In the genomic region with DNA sequence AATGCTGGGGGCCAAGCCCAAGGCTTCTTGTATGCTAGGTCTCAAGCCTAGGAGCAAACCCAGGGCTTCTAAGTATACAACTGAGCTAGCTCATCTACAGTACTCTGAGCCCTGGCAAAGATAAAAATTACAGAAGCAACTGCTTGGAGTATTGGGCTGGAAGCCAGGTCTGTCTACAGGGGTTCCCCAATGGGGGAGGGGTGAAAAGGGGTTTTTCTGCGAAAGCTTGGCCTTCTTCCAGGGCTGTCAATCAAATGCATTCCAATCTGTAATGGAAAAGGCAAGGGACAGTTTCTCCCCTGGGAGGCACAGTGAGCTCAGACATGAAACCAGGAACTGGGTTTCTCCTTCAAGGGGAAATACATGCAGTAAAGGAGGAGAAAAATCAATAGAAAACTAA, we compare ENCODE assay signal across 11 mouse cellular contexts.
DNase-seq lines count a peak whose midpoint lies in the region; ATAC-seq and TF ChIP-seq lines count a peak whose summit lies in the region.
"Had no signal": no experiment of that assay in that cellular context is flagged by ENCODE, and none has a peak within 500 bp of the region (broad histone marks: within the 10 kb centered on the region; RNA-seq: fewer than 3 reads in every experiment).

No protein-coding gene starts in this region.

- TF ChIP-seq CTCF in thymus, adult 2 months (IDR thresholded peaks at IDR 0.05; ENCODE audit: borderline replicate concordance, control insufficient read depth, extremely low read depth, insufficient read depth, low read length, poor library complexity): no peak

- H3K9me3 ChIP-seq in kidney, embryonic 14.5 days (ENCODE audit: control insufficient read depth, low read length): no peaks in the 10 kb centered on the region
- H3K9me3 ChIP-seq: embryonic facial prominence, embryonic 12.5 days; liver, embryonic 12.5 days; stomach, embryonic 15.5 days had no signal

- no peaks in the 10 kb centered on the region for H3K36me3 ChIP-seq in kidney, embryonic 14.5 days (ENCODE audit: control insufficient read depth, insufficient read depth, low read length)
- H3K36me3 ChIP-seq in thymus, adult 2 months (ENCODE audit: control insufficient read depth, insufficient read depth, low read length): no peaks in the 10 kb centered on the region
- H3K36me3 ChIP-seq: embryonic facial prominence, embryonic 12.5 days; liver, embryonic 12.5 days; stomach, embryonic 15.5 days had no signal

- 38% methylated on average over 1 of the region's 1 CpGs for WGBS in kidney, embryonic 14.5 days
- WGBS in thymus, adult 2 months: 68% methylated on average over 1 of the region's 1 CpGs

- ATAC-seq in kidney, embryonic 14.5 days (ENCODE audit: low FRiP score, low TSS enrichment): no peak
- ATAC-seq: liver, embryonic 12.5 days had no signal

- no peak overlapping the region for H3K4me3 ChIP-seq in kidney, embryonic 14.5 days (ENCODE audit: low read length)
- H3K4me3 ChIP-seq in thymus, adult 2 months (ENCODE audit: control insufficient read depth, insufficient read depth, low read length): no peak overlapping the region
- H3K4me3 ChIP-seq: embryonic facial prominence, embryonic 12.5 days; liver, embryonic 12.5 days; stomach, embryonic 15.5 days had no signal

- no peak overlapping the region; the same call in 1 of the 2 replicates for H3K9ac ChIP-seq in kidney, embryonic 14.5 days (ENCODE audit: low read depth, low read length)
- H3K9ac ChIP-seq: embryonic facial prominence, embryonic 12.5 days; stomach, embryonic 15.5 days had no signal

- no peak overlapping the region for H3K4me2 ChIP-seq in kidney, embryonic 14.5 days (replicated peaks; ENCODE audit: low read depth, low read length)
- H3K4me2 ChIP-seq: embryonic facial prominence, embryonic 12.5 days; liver, embryonic 12.5 days; stomach, embryonic 15.5 days had no signal

- no peak for TF ChIP-seq POLR2A in thymus, adult 2 months (IDR thresholded peaks at IDR 0.05; ENCODE audit: control insufficient read depth, extremely low read depth, insufficient read depth, low read length, poor library complexity)

- peak; percentile 37 for DNase-seq in adrenal gland, adult 2 months
- no peak for DNase-seq in adrenal gland, adult 18-20 months (ENCODE audit: low spot score in 2 of 2)
- peak; percentile 57 for DNase-seq in kidney, postnatal 10 days
- peak; percentile 83 for DNase-seq in MEL-GATA-1-ER (ENCODE audit: extremely low read depth, low read depth)
- DNase-seq in heart, postnatal 4 days: peak; percentile 73
- DNase-seq in thymus, adult 2 months: no peak
- no peak for DNase-seq in layer of hippocampus, postnatal 25 days (ENCODE audit: extremely low spot score in 1 of 2, low spot score in 1 of 2)

- H3K27ac ChIP-seq in kidney, embryonic 14.5 days (ENCODE audit: low read depth, low read length): no peak overlapping the region
- no peak overlapping the region for H3K27ac ChIP-seq in thymus, adult 2 months (ENCODE audit: control insufficient read depth, insufficient read depth, low read length)
- H3K27ac ChIP-seq: embryonic facial prominence, embryonic 12.5 days; liver, embryonic 12.5 days; stomach, embryonic 15.5 days had no signal

- no peaks in the 10 kb centered on the region for H3K27me3 ChIP-seq in kidney, embryonic 14.5 days (ENCODE audit: control insufficient read depth, insufficient read depth, low read length)
- H3K27me3 ChIP-seq in thymus, adult 2 months (ENCODE audit: control insufficient read depth, insufficient read depth, low read length): no peaks in the 10 kb centered on the region
- H3K27me3 ChIP-seq: embryonic facial prominence, embryonic 12.5 days; stomach, embryonic 15.5 days had no signal

- H3K4me1 ChIP-seq in kidney, embryonic 14.5 days (ENCODE audit: control insufficient read depth, insufficient read depth, low read length): peaks cover 9% of the 10 kb centered on the region; the same call in 1 of the 2 replicates
- peaks cover 19% of the 10 kb centered on the region for H3K4me1 ChIP-seq in thymus, adult 2 months (replicated peaks; ENCODE audit: control insufficient read depth, insufficient read depth, low read length)

Comparison
In these comparisons a context has a peak if more than half of its experiments do, and no peak if none do; other contexts are left out.
1. DNase-seq: peak in adrenal gland, adult 2 months (single experiment), kidney, postnatal 10 days (single experiment), MEL-GATA-1-ER (single experiment) and heart, postnatal 4 days (single experiment); none in adrenal gland, adult 18-20 months (0 of 2), thymus, adult 2 months (single experiment) and layer of hippocampus, postnatal 25 days (0 of 2).